ENCODE assay signal across 10 mouse cellular contexts in the genomic region with DNA sequence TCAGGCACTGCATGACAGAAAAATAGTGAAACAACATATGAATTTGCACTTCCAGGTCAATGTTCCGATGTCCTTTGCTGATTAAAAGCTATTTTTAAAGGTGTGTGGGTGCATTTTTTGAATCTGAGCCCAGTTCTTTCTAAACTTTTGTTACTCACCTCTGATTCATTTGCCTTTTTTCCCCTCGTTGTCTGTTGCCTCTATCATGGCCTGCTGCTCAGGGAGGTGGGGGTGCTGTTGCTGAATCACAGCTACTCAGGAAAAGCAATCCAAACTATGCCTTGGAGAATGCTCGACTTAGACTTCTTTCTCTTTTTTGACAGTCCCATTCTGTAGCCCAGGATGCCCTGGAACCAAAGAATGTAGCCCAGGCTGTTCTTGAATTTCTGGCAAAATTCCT. TPM values are rescaled to one million over a fixed set of nuclear protein-coding genes. Genes with fewer than 3 reads are reported as not detected.
DNase-seq lines count a peak whose midpoint lies in the region; ATAC-seq and TF ChIP-seq lines count a peak whose summit lies in the region.
"Had no signal": no experiment of that assay in that cellular context is flagged by ENCODE, and none has a peak within 500 bp of the region (broad histone marks: within the 10 kb centered on the region; RNA-seq: fewer than 3 reads in every experiment).

No protein-coding gene starts in this region.

- H3K9ac ChIP-seq in heart, postnatal 0 days (replicated peaks; ENCODE audit: low read depth, low read length), result no peak overlapping the region
- H3K9ac ChIP-seq: hindbrain, embryonic 13.5 days; liver, embryonic 13.5 days had no signal

- H3K4me1 ChIP-seq in heart, postnatal 0 days (ENCODE audit: control insufficient read depth, insufficient read depth), result peaks cover 30% of the 10 kb centered on the region

- DNase-seq in adrenal gland, adult 2 months, result peak; percentile 80
- no peak for DNase-seq in adrenal gland, postnatal 4 days (ENCODE audit: low spot score in 2 of 2)
- DNase-seq in kidney, adult 9 months, result peak; percentile 30
- no peak for DNase-seq in kidney, adult 11 months
- peak; percentile 94 for DNase-seq in 3T3-L1 (ENCODE audit: low read depth, low spot score)
- no peak for DNase-seq in heart, postnatal 0 days (ENCODE audit: low spot score)
- no peak for DNase-seq in right cerebral cortex, postnatal 10 days (ENCODE audit: low spot score in 2 of 2)

- H3K4me3 ChIP-seq in heart, postnatal 0 days (ENCODE audit: low read depth, low read length), result no peak overlapping the region

- no peaks in the 10 kb centered on the region for H3K36me3 ChIP-seq in heart, postnatal 0 days (replicated peaks; ENCODE audit: control insufficient read depth, insufficient read depth, low read length)
- H3K36me3 ChIP-seq: hindbrain, embryonic 13.5 days; liver, embryonic 13.5 days had no signal

- ATAC-seq in heart, postnatal 0 days (ENCODE audit: insufficient read depth, low read depth), result no peak
- no peak for ATAC-seq in megakaryocyte-erythroid progenitor cell, adult 5-6 weeks (replicated peaks; ENCODE audit: low FRiP score, low TSS enrichment, poor library complexity, severe bottlenecking)

- no peak for TF ChIP-seq EP300 in heart, postnatal 0 days (IDR thresholded peaks at IDR 0.05; ENCODE audit: low read depth)

- H3K4me2 ChIP-seq in heart, postnatal 0 days (ENCODE audit: low read depth, low read length), result no peak overlapping the region

- H3K9me3 ChIP-seq in heart, postnatal 0 days (replicated peaks; ENCODE audit: control insufficient read depth, low read length), result peaks cover 4% of the 10 kb centered on the region; the same call in 1 of the 2 replicates
- H3K9me3 ChIP-seq: hindbrain, embryonic 13.5 days; liver, embryonic 13.5 days had no signal

- no peaks in the 10 kb centered on the region for H3K27me3 ChIP-seq in heart, postnatal 0 days (ENCODE audit: control insufficient read depth, insufficient read depth, low read length)

- TF ChIP-seq CTCF in heart, postnatal 0 days (IDR thresholded peaks at IDR 0.05; ENCODE audit: low read depth), result no peak

- whole genome bisulfite sequencing in heart, postnatal 0 days, result 14% methylated on average over 3 of the region's 3 CpGs

- H3K27ac ChIP-seq in heart, postnatal 0 days (ENCODE audit: low read depth), result peak overlapping the region; percentile 98
- H3K27ac ChIP-seq: hindbrain, embryonic 13.5 days; liver, embryonic 13.5 days had no signal

RNA-seq across cellular contexts. Expression of gene Rassf8, which starts 1.3 kb away (rescaled TPM):
- 10 to 100 TPM; 77.5 to 85.2 TPM for total RNA-seq in adrenal gland, adult 2 months (2021)
- polyA plus RNA-seq in adrenal gland, adult 2 months (2012; rRNA removed), result 13.6 and 18.6 TPM in 2 replicates
- 100 to 1,000 TPM; 131 to 139 TPM for total RNA-seq in adrenal gland, postnatal 4 days (2021)
- 40.8 and 72.6 TPM in 2 replicates for total RNA-seq in heart, postnatal 0 days (2014; rRNA removed; ENCODE audit: low replicate concordance)
- 9.5 and 11.1 TPM in 2 replicates for polyA plus RNA-seq in heart, postnatal 0 days (2015; fragmentation: Nextera tagmentation; extraction: Ambion mirVana)
- 2.8 TPM in 1 of 2 replicates, not detected in the other for total RNA-seq in megakaryocyte-erythroid progenitor cell, adult 5-6 weeks (2014; fragmentation: Nextera tagmentation)
- 1.0 and 5.1 TPM in 2 replicates for total RNA-seq in megakaryocyte-erythroid progenitor cell, adult 5-6 weeks (2017)

Comparison
In these comparisons a context has a peak if more than half of its experiments do, and no peak if none do; other contexts are left out.
1. DNase-seq: peak in adrenal gland, adult 2 months (single experiment), kidney, adult 9 months (single experiment) and 3T3-L1 (single experiment); none in adrenal gland, postnatal 4 days (0 of 2), kidney, adult 11 months (single experiment), heart, postnatal 0 days (single experiment) and right cerebral cortex, postnatal 10 days (0 of 2).